Mouse (Mus musculus) C2C12 (cell line): ENCODE measurements around the gene Gcnt1.

Source experiments
- CEBPB ChIP-seq: IDR thresholded peaks from one replicate; pipeline ENCODE4 v1.6.1; 2011; ENCODE audit warnings: low read depth, mild to moderate bottlenecking, control low read depth, moderate library complexity
- CTCF ChIP-seq: IDR thresholded peaks from one replicate; pipeline ENCODE4 v1.5.1; 2011; ENCODE audit not compliant: control insufficient read depth, insufficient read depth, insufficient read length
- FOSL1 ChIP-seq: IDR thresholded peaks from one replicate; pipeline ENCODE4 v1.8.0; 2011; ENCODE audit warnings: mild to moderate bottlenecking, low read length; ENCODE audit not compliant: poor library complexity, insufficient read depth, severe bottlenecking
- MAX ChIP-seq: IDR thresholded peaks from one replicate; pipeline ENCODE4 v1.6.1; 2011; ENCODE audit warnings: mild to moderate bottlenecking, control low read depth
- USF1 ChIP-seq: IDR thresholded peaks from one replicate; pipeline ENCODE4 v1.6.1; 2011; ENCODE audit warnings: low read depth, mild to moderate bottlenecking, control low read depth, moderate library complexity

GRCm38 (mm10) chr19:17354362-17354761, 18.3 kb downstream of the Gcnt1 start:
- TF ChIP-seq CTCF (no peak), MAX (no peak), USF1 (no peak), CEBPB (no peak), FOSL1 (no peak)
